Mouse (Mus musculus) midbrain, embryonic 10.5 days (tissue): ENCODE measurements at regions not wholly inside any gene's neighbourhood (a gene's known extent, or its start where the extent isn't known, plus 50 kb on each side); places are given as distances from the start of the nearest gene placed in this dataset.
A peak's percentile ranks its signal among the peaks of the same experiment; 100 is the strongest.

Experiments used
- DNase-seq: peaks from one replicate; pipeline ENCODE4 v3.0.0-alpha.2; 2017; ENCODE audit warnings: low spot score
- H3K27ac ChIP-seq: fragments of 300-500 bp; sonication (generic); replicated peaks from 2 replicates; pipeline ENCODE4 v1.5.1; 2016; ENCODE audit warnings: mild to moderate bottlenecking
- H3K27me3 ChIP-seq: fragments of 300-500 bp; sonication (generic); 2 replicates; pipeline ENCODE4 v1.6.1; 2016; ENCODE audit warnings: low read depth, mild to moderate bottlenecking; ENCODE audit not compliant: poor library complexity, severe bottlenecking
- H3K36me3 ChIP-seq: fragments of 300-500 bp; sonication (generic); 2 replicates; pipeline ENCODE4 v1.6.1; 2016; ENCODE audit warnings: mild to moderate bottlenecking, moderate library complexity
- H3K4me1 ChIP-seq: fragments of 300-500 bp; sonication (generic); 2 replicates; pipeline ENCODE4 v1.6.1; 2016
- H3K4me3 ChIP-seq: fragments of 300-500 bp; sonication (generic); 2 replicates; pipeline ENCODE4 v1.5.1; 2016; ENCODE audit warnings: mild to moderate bottlenecking, moderate library complexity
- H3K9me3 ChIP-seq: fragments of 300-500 bp; sonication (generic); replicated peaks from 2 replicates; pipeline ENCODE4 v1.6.1; 2016; ENCODE audit warnings: mild to moderate bottlenecking
- WGBS: fragments of 180-500 bp; shearing (Covaris S2); methylation state at CpG from one replicate; pipeline ENCODE4 v1.1.7; 2016; 5-methylcytosine and 5-hydroxymethylcytosine counted together

GRCm38 (mm10) chr12:35863141-35863540, 62.3 kb upstream of the Agr3 start:
- DNase-seq, result no peak
- Histone ChIP-seq H3K36me3 (no peaks in the 10 kb centered on the region), H3K27ac (no peak overlapping the region), H3K27me3 (no peaks in the 10 kb centered on the region), H3K4me1 (no peaks in the 10 kb centered on the region), H3K4me3 (no peak overlapping the region), H3K9me3 (no peaks in the 10 kb centered on the region)
- WGBS, result 97% methylated on average over 1 of the region's 1 CpGs

GRCm38 (mm10) chr12:35853159-35853558, 72.3 kb upstream of the Agr3 start:
- no peaks in the 10 kb centered on the region for H3K9me3 ChIP-seq
- no peaks in the 10 kb centered on the region for H3K36me3 ChIP-seq
- H3K27me3 ChIP-seq, result no peaks in the 10 kb centered on the region
- H3K4me1 ChIP-seq, result no peaks in the 10 kb centered on the region
- no peak overlapping the region for H3K27ac ChIP-seq
- no peak for DNase-seq
- H3K4me3 ChIP-seq, result no peak overlapping the region
- 92% methylated on average over 4 of the region's 4 CpGs for WGBS

GRCm38 (mm10) chr12:35846905-35847610, 78.4 kb upstream of the Agr3 start:
- H3K4me1 ChIP-seq, result no peaks in the 10 kb centered on the region
- no peak overlapping the region for H3K27ac ChIP-seq
- DNase-seq, result no peak
- WGBS, result 89% methylated on average over 5 of the region's 5 CpGs
- no peaks in the 10 kb centered on the region for H3K9me3 ChIP-seq
- H3K36me3 ChIP-seq, result no peaks in the 10 kb centered on the region
- no peak overlapping the region for H3K4me3 ChIP-seq
- H3K27me3 ChIP-seq, result no peaks in the 10 kb centered on the region

GRCm38 (mm10) chr12:35836946-35837345, 88.5 kb upstream of the Agr3 start:
- Histone ChIP-seq H3K36me3 (no peaks in the 10 kb centered on the region), H3K27me3 (no peaks in the 10 kb centered on the region), H3K9me3 (no peaks in the 10 kb centered on the region), H3K27ac (no peak overlapping the region), H3K4me1 (no peaks in the 10 kb centered on the region), H3K4me3 (no peak overlapping the region)
- DNase-seq, result no peak

GRCm38 (mm10) chr12:35833285-35833684, 92.1 kb upstream of the Agr3 start:
- H3K9me3 ChIP-seq, result no peaks in the 10 kb centered on the region
- DNase-seq, result no peak
- H3K27me3 ChIP-seq, result no peaks in the 10 kb centered on the region
- no peaks in the 10 kb centered on the region for H3K4me1 ChIP-seq
- H3K27ac ChIP-seq, result no peak overlapping the region
- H3K36me3 ChIP-seq, result no peaks in the 10 kb centered on the region
- H3K4me3 ChIP-seq, result no peak overlapping the region
- WGBS, result 82% methylated on average over 3 of the region's 3 CpGs

GRCm38 (mm10) chr12:35831922-35832512, 93.4 kb upstream of the Agr3 start:
- no peaks in the 10 kb centered on the region for H3K36me3 ChIP-seq
- H3K4me1 ChIP-seq, result no peaks in the 10 kb centered on the region
- no peaks in the 10 kb centered on the region for H3K27me3 ChIP-seq
- H3K4me3 ChIP-seq, result no peak overlapping the region
- H3K9me3 ChIP-seq, result no peaks in the 10 kb centered on the region
- no peak overlapping the region for H3K27ac ChIP-seq
- DNase-seq, result no peak
- 86% methylated on average over 2 of the region's 2 CpGs for WGBS

GRCm38 (mm10) chr12:35831268-35831667, 94.2 kb upstream of the Agr3 start:
- Histone ChIP-seq H3K27me3 (no peaks in the 10 kb centered on the region), H3K9me3 (no peaks in the 10 kb centered on the region), H3K36me3 (no peaks in the 10 kb centered on the region), H3K27ac (no peak overlapping the region), H3K4me1 (no peaks in the 10 kb centered on the region), H3K4me3 (no peak overlapping the region)
- peak; percentile 20 for DNase-seq
- WGBS, result 36% methylated on average over 5 of the region's 5 CpGs

- Histone ChIP-seq H3K27me3 (no peaks in the 10 kb centered on the region), H3K36me3 (no peaks in the 10 kb centered on the region), H3K4me3 (no peak overlapping the region), H3K9me3 (no peaks in the 10 kb centered on the region), H3K4me1 (peaks cover 8% of the 10 kb centered on the region; the same call in 1 of the 2 replicates), H3K27ac (no peak overlapping the region)
- 73% methylated on average over 2 of the region's 2 CpGs for WGBS
- no peak for DNase-seq
Observed at GRCm38 (mm10) chr12:35827797-35828196, 97.6 kb upstream of the Agr3 start.

- 94% methylated on average over 5 of the region's 5 CpGs for WGBS
- Histone ChIP-seq H3K36me3 (no peaks in the 10 kb centered on the region), H3K27me3 (no peaks in the 10 kb centered on the region), H3K27ac (no peak overlapping the region), H3K4me3 (no peak overlapping the region), H3K9me3 (no peaks in the 10 kb centered on the region), H3K4me1 (peaks cover 8% of the 10 kb centered on the region; the same call in 1 of the 2 replicates)
- DNase-seq, result no peak
Observed at GRCm38 (mm10) chr12:35826990-35827389, 98.4 kb upstream of the Agr3 start.

GRCm38 (mm10) chr12:35824587-35824987, 100.8 kb upstream of the Agr3 start:
- peaks cover 8% of the 10 kb centered on the region; the same call in 1 of the 2 replicates for H3K4me1 ChIP-seq
- WGBS, result 43% methylated on average over 5 of the region's 5 CpGs
- no peaks in the 10 kb centered on the region for H3K36me3 ChIP-seq
- no peak overlapping the region for H3K4me3 ChIP-seq
- H3K27me3 ChIP-seq, result no peaks in the 10 kb centered on the region
- no peak overlapping the region for H3K27ac ChIP-seq
- H3K9me3 ChIP-seq, result no peaks in the 10 kb centered on the region
- DNase-seq, result no peak

GRCm38 (mm10) chr12:35799261-35799660, 126.2 kb upstream of the Agr3 start:
- H3K36me3 ChIP-seq, result no peaks in the 10 kb centered on the region
- H3K9me3 ChIP-seq, result no peaks in the 10 kb centered on the region
- H3K27ac ChIP-seq, result no peak overlapping the region
- H3K27me3 ChIP-seq, result no peaks in the 10 kb centered on the region
- no peaks in the 10 kb centered on the region for H3K4me1 ChIP-seq
- no peak overlapping the region for H3K4me3 ChIP-seq
- no peak for DNase-seq
- 90% methylated on average over 2 of the region's 2 CpGs for WGBS

- H3K9me3 ChIP-seq, result no peaks in the 10 kb centered on the region; the same call in 1 of the 2 replicates
- H3K36me3 ChIP-seq, result no peaks in the 10 kb centered on the region
- WGBS, result 91% methylated on average over 2 of the region's 2 CpGs
- no peaks in the 10 kb centered on the region for H3K27me3 ChIP-seq
- H3K27ac ChIP-seq, result no peak overlapping the region
- H3K4me3 ChIP-seq, result no peak overlapping the region
- DNase-seq, result no peak
- H3K4me1 ChIP-seq, result no peaks in the 10 kb centered on the region
Observed at GRCm38 (mm10) chr12:35775396-35775795, 150.0 kb upstream of the Agr3 start.

- H3K36me3 ChIP-seq, result no peaks in the 10 kb centered on the region
- no peaks in the 10 kb centered on the region for H3K27me3 ChIP-seq
- WGBS, result 81% methylated on average over 5 of the region's 5 CpGs
- DNase-seq, result no peak
- H3K4me3 ChIP-seq, result no peak overlapping the region
- no peaks in the 10 kb centered on the region; the same call in 1 of the 2 replicates for H3K9me3 ChIP-seq
- H3K27ac ChIP-seq, result no peak overlapping the region
- H3K4me1 ChIP-seq, result no peaks in the 10 kb centered on the region
Observed at GRCm38 (mm10) chr12:35770387-35771024, 154.9 kb upstream of the Agr3 start.
